Mouse (Mus musculus): Measurements from ENCODE around the gene Spp2.

- TF ChIP-seq CTCF (IDR thresholded peaks at IDR 0.05): no peak
- TF ChIP-seq POLR2A (IDR thresholded peaks at IDR 0.05; ENCODE audit: insufficient read depth, low read depth, low read length): no peak
Observed at GRCm38 (mm10) chr1:88468335-88468734, 61.6 kb downstream of the Spp2 start.

Measured in heart, adult 2 months (tissue).